Mouse (Mus musculus): ENCODE results near the gene Osgin1. TPM values are rescaled to one million over a fixed set of nuclear protein-coding genes. Genes with fewer than 3 reads are reported as not detected.

Gene Osgin1
- total RNA-seq (2014; fragmentation: Nextera tagmentation) (not detected in 2 replicates), total RNA-seq (2017) (0.17 and 0.49 TPM in 2 replicates), polyA plus RNA-seq (2012) (0.08 and 0.10 TPM in 2 replicates)

DNA sequence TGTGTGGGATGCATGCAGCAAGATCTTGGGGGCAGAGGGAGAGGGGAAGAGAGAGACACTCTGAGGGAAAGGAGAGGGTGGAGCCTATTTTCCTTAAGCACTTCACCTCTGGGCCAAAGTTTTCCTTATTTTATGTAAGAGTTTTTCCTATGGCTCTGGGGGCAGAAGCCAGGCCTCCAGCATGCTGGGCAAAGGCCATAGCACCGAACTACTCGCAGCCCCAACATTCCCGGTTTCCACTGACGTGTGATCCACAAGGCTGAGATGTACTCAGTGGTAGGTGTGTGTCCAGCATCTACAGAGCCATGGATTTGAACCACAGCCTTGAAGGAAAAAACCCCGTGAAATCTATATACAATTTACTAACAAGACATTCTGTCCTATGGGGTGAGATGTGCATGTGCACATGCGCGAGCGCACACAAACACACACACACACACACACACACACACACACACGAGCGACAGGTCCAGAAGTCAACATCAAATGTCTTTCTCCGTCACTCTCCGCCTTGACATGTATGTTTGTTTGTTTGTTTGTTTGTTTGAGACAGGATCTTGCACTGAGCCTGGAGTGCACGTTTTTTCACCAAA lies at the start of gene Osgin1:
Gene Osgin1 (plus strand): TSS at position 543 of the 593 bp plus-strand sequence.
- Histone ChIP-seq H3K27me3 (ENCODE audit: insufficient read depth, low read length) (peaks cover 54% of the 10 kb centered on the region), H3K4me1 (ENCODE audit: insufficient read depth, low read depth, low read length) (peaks cover 13% of the 10 kb centered on the region), H3K4me3 (ENCODE audit: low read depth, low read length) (no peak within 1 kb of the TSS), H3K9me3 (replicated peaks) (no peaks in the 10 kb centered on the region), H3K36me3 (replicated peaks) (no peaks in the 10 kb centered on the region)
- DNase-seq (ENCODE audit: low spot score), result no peak
- TF ChIP-seq GATA2 (IDR thresholded peaks at IDR 0.05; ENCODE audit: borderline replicate concordance, low read depth, low read length) (no peak), TAL1 (conservative IDR thresholded peaks at IDR 0.05; ENCODE audit: low read depth, low read length) (no peak), CTCF (IDR thresholded peaks at IDR 0.05; ENCODE audit: low read depth, low read length) (no peak), GATA1 (IDR thresholded peaks at IDR 0.05; ENCODE audit: borderline replicate concordance, low read length) (no peak), POLR2AphosphoS5 (IDR thresholded peaks at IDR 0.05; ENCODE audit: insufficient replicate concordance, low read depth, low read length) (no peak)
- ATAC-seq (ENCODE audit: extremely low read depth, insufficient number of reproducible peaks, low FRiP score, poor library complexity, severe bottlenecking), result no peak

DNA sequence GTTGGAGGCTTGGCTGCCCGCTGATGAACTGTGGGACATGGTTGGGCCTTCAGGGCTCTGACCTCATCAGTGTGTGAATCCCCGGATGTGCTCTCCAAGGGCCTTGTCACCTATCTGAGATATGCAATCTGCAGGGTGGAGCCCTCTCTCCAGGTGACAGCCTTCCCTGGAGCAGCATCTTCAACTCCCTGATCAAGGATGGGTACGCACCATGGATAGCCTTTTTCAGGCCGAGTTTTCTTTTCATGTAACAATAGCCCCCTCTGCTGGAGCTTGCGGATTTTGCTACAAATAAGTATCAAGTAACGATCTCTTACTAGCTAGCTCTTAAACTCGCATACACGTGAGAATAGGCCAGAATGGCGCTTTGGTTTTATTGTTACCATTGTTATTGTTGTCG lies 49.4 kb upstream of the Osgin1 start:
- peak; percentile 22 for DNase-seq (ENCODE audit: low spot score)
- no peak for TF ChIP-seq TAL1 (conservative IDR thresholded peaks at IDR 0.05; ENCODE audit: low read depth, low read length)
- no peak for TF ChIP-seq GATA2 (IDR thresholded peaks at IDR 0.05; ENCODE audit: borderline replicate concordance, low read depth, low read length)
- TF ChIP-seq GATA1 (IDR thresholded peaks at IDR 0.05; ENCODE audit: borderline replicate concordance, low read length), result no peak
- TF ChIP-seq POLR2AphosphoS5 (IDR thresholded peaks at IDR 0.05; ENCODE audit: insufficient replicate concordance, low read depth, low read length), result no peak
- TF ChIP-seq CTCF (IDR thresholded peaks at IDR 0.05; ENCODE audit: low read depth, low read length), result peak; percentile 47; the same call in 1 of the 2 replicates

DNA sequence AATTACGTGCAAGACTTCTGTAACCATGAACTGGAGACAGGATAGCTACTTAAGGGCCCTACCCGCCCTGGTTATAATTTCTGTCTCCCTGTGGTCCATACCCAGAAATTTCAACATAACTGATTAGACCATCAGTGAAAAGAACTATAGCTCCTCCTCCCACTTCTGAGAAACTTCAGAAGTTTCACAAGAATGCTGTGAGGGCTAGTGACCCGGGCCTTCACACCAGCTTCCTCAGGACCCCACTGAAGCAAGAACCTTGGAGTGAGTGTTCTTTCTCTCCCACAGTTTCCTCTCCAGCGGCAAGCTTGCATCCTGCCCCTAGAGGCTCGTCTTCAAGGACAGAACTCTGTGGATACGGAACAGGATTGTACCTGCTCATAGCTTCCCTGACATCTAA lies 48.1 kb upstream of the Osgin1 start:
- Histone ChIP-seq H3K36me3 (replicated peaks) (no peaks in the 10 kb centered on the region), H3K4me3 (ENCODE audit: low read depth, low read length) (no peak overlapping the region), H3K4me1 (ENCODE audit: insufficient read depth, low read depth, low read length) (peaks cover 3% of the 10 kb centered on the region; the same call in 1 of the 2 replicates), H3K27me3 (ENCODE audit: insufficient read depth, low read length) (peaks cover 5% of the 10 kb centered on the region), H3K9me3 (replicated peaks) (no peaks in the 10 kb centered on the region)
- DNase-seq (ENCODE audit: low spot score), result no peak
- no peak for ATAC-seq (ENCODE audit: extremely low read depth, insufficient number of reproducible peaks, low FRiP score, poor library complexity, severe bottlenecking)
- TF ChIP-seq POLR2AphosphoS5 (IDR thresholded peaks at IDR 0.05; ENCODE audit: insufficient replicate concordance, low read depth, low read length) (no peak), GATA1 (IDR thresholded peaks at IDR 0.05; ENCODE audit: borderline replicate concordance, low read length) (no peak), CTCF (IDR thresholded peaks at IDR 0.05; ENCODE audit: low read depth, low read length) (no peak), GATA2 (IDR thresholded peaks at IDR 0.05; ENCODE audit: borderline replicate concordance, low read depth, low read length) (no peak), TAL1 (conservative IDR thresholded peaks at IDR 0.05; ENCODE audit: low read depth, low read length) (no peak)

More for the DNA sequence above, 49.4 kb upstream of the Osgin1 start:
- peaks cover 3% of the 10 kb centered on the region; the same call in 1 of the 2 replicates for H3K4me1 ChIP-seq (ENCODE audit: insufficient read depth, low read depth, low read length)
- H3K27me3 ChIP-seq (ENCODE audit: insufficient read depth, low read length), result peaks cover 5% of the 10 kb centered on the region
- H3K36me3 ChIP-seq (replicated peaks), result no peaks in the 10 kb centered on the region
- no peak overlapping the region for H3K4me3 ChIP-seq (ENCODE audit: low read depth, low read length)
- ATAC-seq (ENCODE audit: extremely low read depth, insufficient number of reproducible peaks, low FRiP score, poor library complexity, severe bottlenecking), result no peak
- no peaks in the 10 kb centered on the region for H3K9me3 ChIP-seq (replicated peaks)

DNA sequence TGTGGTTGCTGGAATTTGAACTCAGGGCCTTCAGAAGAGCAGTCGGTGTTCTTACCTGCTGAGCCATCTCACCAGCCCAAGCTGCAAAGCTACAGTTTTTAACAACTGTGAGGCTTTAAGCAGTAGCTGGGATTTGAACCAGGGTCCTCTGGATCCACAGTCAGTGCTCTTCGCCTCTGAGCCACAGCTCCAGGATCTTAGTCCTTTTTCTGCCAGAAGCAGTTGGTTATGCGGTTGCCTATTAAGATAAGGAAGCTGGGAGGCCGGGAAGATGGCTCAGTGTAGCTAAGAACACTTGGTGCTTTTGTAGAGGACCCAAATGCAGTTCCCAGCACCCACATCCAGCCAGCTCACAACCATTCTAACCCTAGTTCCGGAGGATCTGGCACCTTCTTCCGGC lies 46.9 kb upstream of the Osgin1 start:
- H3K9me3 ChIP-seq (replicated peaks), result no peaks in the 10 kb centered on the region
- TF ChIP-seq GATA2 (IDR thresholded peaks at IDR 0.05; ENCODE audit: borderline replicate concordance, low read depth, low read length), result no peak
- no peak for TF ChIP-seq CTCF (IDR thresholded peaks at IDR 0.05; ENCODE audit: low read depth, low read length)
- no peak for TF ChIP-seq TAL1 (conservative IDR thresholded peaks at IDR 0.05; ENCODE audit: low read depth, low read length)
- no peak for TF ChIP-seq POLR2AphosphoS5 (IDR thresholded peaks at IDR 0.05; ENCODE audit: insufficient replicate concordance, low read depth, low read length)
- no peak for TF ChIP-seq GATA1 (IDR thresholded peaks at IDR 0.05; ENCODE audit: borderline replicate concordance, low read length)
- peaks cover 3% of the 10 kb centered on the region; the same call in 1 of the 2 replicates for H3K4me1 ChIP-seq (ENCODE audit: insufficient read depth, low read depth, low read length)
- no peak for ATAC-seq (ENCODE audit: extremely low read depth, insufficient number of reproducible peaks, low FRiP score, poor library complexity, severe bottlenecking)
- no peaks in the 10 kb centered on the region for H3K36me3 ChIP-seq (replicated peaks)
- DNase-seq (ENCODE audit: low spot score), result no peak
- peaks cover 5% of the 10 kb centered on the region for H3K27me3 ChIP-seq (ENCODE audit: insufficient read depth, low read length)
- H3K4me3 ChIP-seq (ENCODE audit: low read depth, low read length), result no peak overlapping the region

DNA sequence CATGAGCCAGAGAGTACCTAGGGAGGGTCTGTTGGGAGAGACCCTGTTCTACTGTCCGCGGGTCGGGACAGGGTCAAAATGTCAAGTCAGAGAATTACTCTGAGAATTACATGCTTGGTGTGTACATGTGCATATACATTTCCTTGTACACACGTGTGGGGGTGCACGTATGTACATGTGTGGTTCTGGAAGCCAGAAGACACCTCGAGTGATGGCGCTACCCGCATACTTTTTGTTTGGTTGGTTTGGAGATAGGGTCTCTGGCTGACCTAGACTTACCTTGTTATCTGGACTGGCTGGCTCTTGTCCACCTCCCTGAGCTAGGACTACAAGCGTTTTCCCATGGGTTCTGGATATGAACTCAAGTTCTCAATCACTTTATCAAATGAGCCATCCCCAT lies 39.8 kb upstream of the Osgin1 start:
- peaks cover 30% of the 10 kb centered on the region for H3K36me3 ChIP-seq (replicated peaks)
- TF ChIP-seq GATA1 (IDR thresholded peaks at IDR 0.05; ENCODE audit: borderline replicate concordance, low read length), result no peak
- no peak for TF ChIP-seq GATA2 (IDR thresholded peaks at IDR 0.05; ENCODE audit: borderline replicate concordance, low read depth, low read length)
- TF ChIP-seq POLR2AphosphoS5 (IDR thresholded peaks at IDR 0.05; ENCODE audit: insufficient replicate concordance, low read depth, low read length), result no peak
- no peak for TF ChIP-seq TAL1 (conservative IDR thresholded peaks at IDR 0.05; ENCODE audit: low read depth, low read length)
- no peak for TF ChIP-seq CTCF (IDR thresholded peaks at IDR 0.05; ENCODE audit: low read depth, low read length)
- H3K4me1 ChIP-seq (ENCODE audit: insufficient read depth, low read depth, low read length), result peaks cover 22% of the 10 kb centered on the region
- DNase-seq (ENCODE audit: low spot score), result no peak
- no peaks in the 10 kb centered on the region for H3K27me3 ChIP-seq (ENCODE audit: insufficient read depth, low read length)
- peak overlapping the region; percentile 91 for H3K4me3 ChIP-seq (ENCODE audit: low read depth, low read length)
- no peak for ATAC-seq (ENCODE audit: extremely low read depth, insufficient number of reproducible peaks, low FRiP score, poor library complexity, severe bottlenecking)
- H3K9me3 ChIP-seq (replicated peaks), result no peaks in the 10 kb centered on the region

DNA sequence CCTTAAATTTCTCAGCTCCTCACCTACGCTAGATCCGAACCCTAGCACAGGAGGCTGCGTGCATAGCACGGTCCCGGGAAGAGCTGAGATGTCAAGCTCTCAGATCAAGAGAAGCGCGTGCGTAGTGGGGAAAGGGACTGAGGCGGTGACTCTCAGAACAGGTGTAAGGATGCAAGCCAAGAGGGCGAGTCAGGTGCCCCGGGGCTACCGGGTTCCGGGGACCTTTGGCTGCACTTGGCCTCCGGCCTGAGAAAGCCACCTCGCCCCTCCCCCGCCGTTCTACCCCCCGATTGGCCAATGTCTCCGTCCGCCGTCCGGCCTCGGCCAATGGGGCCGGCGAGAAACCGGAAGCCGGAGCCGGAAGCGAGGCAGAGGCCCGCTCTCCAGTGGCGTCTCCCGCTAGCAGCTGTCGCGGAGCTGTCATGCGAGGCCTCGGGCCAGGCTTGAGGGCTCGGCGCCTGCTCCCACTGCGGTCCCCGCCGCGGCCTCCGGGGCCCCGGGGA lies 39.3 kb upstream of the Osgin1 start, which contains the start of gene Mlycd:
Gene Mlycd (plus strand): TSS at position 355 of the 503 bp plus-strand sequence.
- DNase-seq (ENCODE audit: low spot score), result peak; percentile 99
- peak within 1 kb of the TSS; percentile 91 for H3K4me3 ChIP-seq (ENCODE audit: low read depth, low read length)
- no peaks in the 10 kb centered on the region for H3K27me3 ChIP-seq (ENCODE audit: insufficient read depth, low read length)
- peaks cover 22% of the 10 kb centered on the region for H3K4me1 ChIP-seq (ENCODE audit: insufficient read depth, low read depth, low read length)
- H3K36me3 ChIP-seq (replicated peaks), result peaks cover 35% of the 10 kb centered on the region
- ATAC-seq (ENCODE audit: extremely low read depth, insufficient number of reproducible peaks, low FRiP score, poor library complexity, severe bottlenecking), result peak; percentile 88
- no peaks in the 10 kb centered on the region for H3K9me3 ChIP-seq (replicated peaks)
- no peak for TF ChIP-seq POLR2AphosphoS5 (IDR thresholded peaks at IDR 0.05; ENCODE audit: insufficient replicate concordance, low read depth, low read length)
- no peak for TF ChIP-seq GATA2 (IDR thresholded peaks at IDR 0.05; ENCODE audit: borderline replicate concordance, low read depth, low read length)
- TF ChIP-seq CTCF (IDR thresholded peaks at IDR 0.05; ENCODE audit: low read depth, low read length), result no peak
- TF ChIP-seq GATA1 (IDR thresholded peaks at IDR 0.05; ENCODE audit: borderline replicate concordance, low read length), result no peak
- no peak for TF ChIP-seq TAL1 (conservative IDR thresholded peaks at IDR 0.05; ENCODE audit: low read depth, low read length)

Data from G1E (cell line).